Mouse (Mus musculus) cortical plate, adult 2 months (tissue): ENCODE results near the gene Zfp202.

Source experiments
- CTCF ChIP-seq: fragments of 200-500 bp; IDR thresholded peaks from 2 replicates; pipeline ENCODE4 v1.5.1; 2011; ENCODE audit warnings: mild to moderate bottlenecking, control low read depth, low read length; ENCODE audit not compliant: insufficient read depth; ENCODE audit errors: extremely low read depth
- POLR2A ChIP-seq: fragments of 200-500 bp; IDR thresholded peaks from 2 replicates; pipeline ENCODE4 v1.6.1; 2011; ENCODE audit warnings: mild to moderate bottlenecking, low read length, control low read depth; ENCODE audit not compliant: insufficient read depth; ENCODE audit errors: extremely low read depth

GRCm38 (mm10) chr9:40191086-40191876, 835 bp upstream of the Zfp202 start:
- TF ChIP-seq CTCF (no peak), POLR2A (no peak)
